ENCODE assay signal across 8 mouse cellular contexts in the genomic region with DNA sequence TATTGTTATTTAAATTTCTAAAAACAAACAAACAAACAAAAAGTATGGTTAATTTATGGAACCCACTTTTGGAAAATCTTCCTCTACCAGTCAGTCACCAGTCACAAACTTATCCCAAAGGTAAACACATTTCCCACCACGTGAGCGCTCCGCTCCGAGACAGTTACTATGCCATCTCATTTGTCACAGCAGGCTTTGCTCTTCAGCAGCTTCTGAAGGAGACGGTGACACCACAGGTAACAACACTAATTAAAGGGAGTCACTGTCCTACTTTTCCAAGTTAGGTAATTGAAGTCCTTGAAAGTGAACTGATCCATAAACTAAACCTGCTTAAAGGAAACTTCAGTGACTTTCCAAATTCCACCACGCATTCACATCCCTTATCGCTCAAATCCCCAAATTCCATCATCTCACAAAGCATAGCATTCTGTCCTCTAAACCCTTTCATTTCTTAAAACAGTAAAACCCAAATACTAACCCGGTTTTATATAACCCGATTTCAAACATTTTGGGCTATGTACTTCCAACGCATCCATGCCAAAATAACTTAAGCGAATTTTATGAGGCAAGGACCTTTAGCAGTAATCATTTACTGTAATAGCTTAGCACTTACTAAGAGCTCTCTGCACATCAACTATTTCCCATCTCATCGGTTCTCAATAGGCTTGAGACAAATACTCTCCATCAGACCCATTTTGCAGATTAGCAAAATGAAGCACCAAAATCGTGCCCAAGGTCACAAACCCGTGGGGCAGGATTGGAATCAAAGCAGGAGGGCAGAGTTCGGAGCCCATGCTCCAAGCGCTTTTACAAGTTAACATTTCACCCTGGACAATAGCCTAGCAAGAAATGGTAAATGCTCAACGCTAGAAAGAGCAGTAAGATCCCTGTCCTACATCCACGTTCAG. TPM values are rescaled to one million over a fixed set of nuclear protein-coding genes. Genes with fewer than 3 reads are reported as not detected.
DNase-seq lines count a peak whose midpoint lies in the region; ATAC-seq lines count a peak whose summit lies in the region.

No protein-coding gene starts in this region.

- peak; percentile 36 to 49 for DNase-seq in kidney, postnatal 25 days
- no peak for DNase-seq in kidney, adult 9 months
- DNase-seq in mesoderm, embryonic 11.5 days (ENCODE audit: low read depth, low spot score), result peak; percentile 6
- no peak for DNase-seq in adrenal gland, adult 8-10 months
- no peak for DNase-seq in ovary, postnatal 14 days (ENCODE audit: low spot score)
- no peak for DNase-seq in cerebellum, adult 11-12 months

- H3K9ac ChIP-seq in hindbrain, embryonic 12.5 days, result peak overlapping the region; percentile 99

- peak overlapping the region; percentile 82 for H3K4me3 ChIP-seq in brown adipose tissue, adult 24 weeks (ENCODE audit: insufficient read depth, low read depth, low read length)
- peak overlapping the region; percentile 85 for H3K4me3 ChIP-seq in hindbrain, embryonic 12.5 days

- no peaks in the 10 kb centered on the region for H3K36me3 ChIP-seq in hindbrain, embryonic 12.5 days

- 0 out of 2 replicates have a peak, but pooled peaks have one; percentile 7 for ATAC-seq in hindbrain, embryonic 12.5 days (ENCODE audit: low FRiP score)

- H3K4me2 ChIP-seq in hindbrain, embryonic 12.5 days (replicated peaks), result peak overlapping the region; percentile 65

- WGBS in hindbrain, embryonic 12.5 days, result 3% methylated on average over 18 of the region's 18 CpGs

- H3K27me3 ChIP-seq in hindbrain, embryonic 12.5 days, result no peaks in the 10 kb centered on the region

- H3K27ac ChIP-seq in brown adipose tissue, adult 24 weeks (replicated peaks; ENCODE audit: low read depth, low read length), result peak overlapping the region; percentile 82
- peak overlapping the region; percentile 97 for H3K27ac ChIP-seq in hindbrain, embryonic 12.5 days

- H3K9me3 ChIP-seq in hindbrain, embryonic 12.5 days (replicated peaks), result no peaks in the 10 kb centered on the region

- peaks cover 14% of the 10 kb centered on the region for H3K4me1 ChIP-seq in brown adipose tissue, adult 24 weeks (ENCODE audit: control insufficient read depth, insufficient read depth, insufficient read length, low read length)
- peaks cover 25% of the 10 kb centered on the region for H3K4me1 ChIP-seq in hindbrain, embryonic 12.5 days

RNA-seq across cellular contexts. Expression of a gene that starts 0.9 kb away (rescaled TPM):
- polyA plus RNA-seq in brown adipose tissue, adult 24 weeks (2012; ENCODE audit: insufficient read depth, insufficient read length, missing spikeins), result 1.7 and 2.3 TPM in 2 replicates
- 10.6 TPM in 2 replicates for polyA plus RNA-seq in hindbrain, embryonic 12.5 days (2016; fragmentation: Nextera tagmentation; extraction: Ambion mirVana)
- total RNA-seq in adrenal gland, adult 8-10 months (2022), result 1 to 10 TPM; 2.0 to 5.3 (median 2.6) TPM

RNA-seq across cellular contexts. Expression of a gene that starts 1.2 kb away (rescaled TPM):
- 12.1 and 14.6 TPM in 2 replicates for polyA plus RNA-seq in brown adipose tissue, adult 24 weeks (2012; ENCODE audit: insufficient read depth, insufficient read length, missing spikeins)
- 87.8 and 92.0 TPM in 2 replicates for polyA plus RNA-seq in hindbrain, embryonic 12.5 days (2016; fragmentation: Nextera tagmentation; extraction: Ambion mirVana)
- 10 to 100 TPM; 17.7 to 23.7 (median 19.7) TPM for total RNA-seq in adrenal gland, adult 8-10 months (2022)

Comparison
In these comparisons a context has a peak if more than half of its experiments do, and no peak if none do; other contexts are left out.
1. DNase-seq: peak in kidney, postnatal 25 days (2 of 2) and mesoderm, embryonic 11.5 days (single experiment); none in kidney, adult 9 months (single experiment), adrenal gland, adult 8-10 months (single experiment), ovary, postnatal 14 days (single experiment) and cerebellum, adult 11-12 months (single experiment).